Mouse (Mus musculus): Measurements from ENCODE around the gene Aldoc.

- TF ChIP-seq USF1 (IDR thresholded peaks at IDR 0.05; ENCODE audit: low read depth) (no peak), CTCF (IDR thresholded peaks at IDR 0.05; ENCODE audit: control insufficient read depth, insufficient read depth, insufficient read length) (no peak), MAX (IDR thresholded peaks at IDR 0.05) (no peak), MYOG (IDR thresholded peaks at IDR 0.05; ENCODE audit: control insufficient read depth, extremely low read depth, insufficient read length) (no peak), FOSL1 (IDR thresholded peaks at IDR 0.05; ENCODE audit: insufficient read depth, low read length, poor library complexity, severe bottlenecking) (no peak)
Measured at GRCm38 (mm10) chr11:78348474-78348873, 25.7 kb downstream of the Aldoc start.
